Mouse (Mus musculus): ENCODE results near the gene Slc29a2.

- TF ChIP-seq CTCF (IDR thresholded peaks at IDR 0.05; ENCODE audit: low read depth, low read length): peak; percentile 95
- no peak for TF ChIP-seq POLR2A (IDR thresholded peaks at IDR 0.05; ENCODE audit: extremely low read depth, insufficient read depth, low read length)
These were observed 21.8 kb upstream of the Slc29a2 start for GRCm38 (mm10) chr19:5001666-5002406.

All from liver, adult 2 months (tissue).